Mouse (Mus musculus) forebrain, embryonic 11.5 days (tissue): ENCODE data around the gene Agpat1. TPM values are rescaled to one million over a fixed set of nuclear protein-coding genes. Genes with fewer than 3 reads are reported as not detected.

Experiments used
- ATAC-seq: fragments of 200-750 bp; cut with Nextera tagmentation; replicated peaks from 2 replicates; pipeline ENCODE4 v1.8.0; 2017; ENCODE audit warnings: moderate TSS enrichment; ENCODE audit not compliant: low FRiP score
- DNase-seq: peaks from one replicate; pipeline ENCODE4 v3.0.0-alpha.2; 2017; ENCODE audit warnings: low spot score
- H3K27ac ChIP-seq: fragments of 300-500 bp; sonication (generic); 2 replicates; pipeline ENCODE4 v1.5.1; 2014; ENCODE audit warnings: low read depth, low read length
- H3K27me3 ChIP-seq: fragments of 300-500 bp; sonication (generic); 2 replicates; pipeline ENCODE4 v1.6.1; 2014; ENCODE audit warnings: mild to moderate bottlenecking, low read length, mixed read lengths; ENCODE audit not compliant: control insufficient read depth, insufficient read depth
- H3K36me3 ChIP-seq: fragments of 300-500 bp; sonication (generic); 2 replicates; pipeline ENCODE4 v1.6.1; 2014; ENCODE audit warnings: mild to moderate bottlenecking, low read length, moderate library complexity, mixed read lengths; ENCODE audit not compliant: control insufficient read depth, insufficient read depth
- H3K4me1 ChIP-seq: fragments of 300-500 bp; sonication (generic); replicated peaks from 2 replicates; pipeline ENCODE4 v1.6.1; 2014; ENCODE audit warnings: low read length, mixed read lengths; ENCODE audit not compliant: control insufficient read depth, insufficient read depth
- H3K4me2 ChIP-seq: fragments of 300-500 bp; sonication (generic); 2 replicates; pipeline ENCODE4 v1.6.1; 2014; ENCODE audit warnings: low read depth, mild to moderate bottlenecking, low read length, moderate library complexity, mixed read lengths; ENCODE audit not compliant: severe bottlenecking
- H3K4me3 ChIP-seq: fragments of 300-500 bp; sonication (generic); 2 replicates; pipeline ENCODE4 v1.5.1; 2014; ENCODE audit warnings: low read depth, low read length
- H3K9ac ChIP-seq: fragments of 300-500 bp; sonication (generic); 2 replicates; pipeline ENCODE4 v1.6.1; 2014; ENCODE audit warnings: low read length
- H3K9me3 ChIP-seq: fragments of 300-500 bp; sonication (generic); 2 replicates; pipeline ENCODE4 v1.6.1; 2016; ENCODE audit warnings: low read length, mixed read lengths; ENCODE audit not compliant: control insufficient read depth
- WGBS: fragments of 180-500 bp; shearing (Covaris S2); extraction: QIAGEN DNeasy Blood & Tissue Kit; methylation state at CpG from one replicate; pipeline ENCODE4 v1.1.7; 2014; 5-methylcytosine and 5-hydroxymethylcytosine counted together
- polyA plus RNA-seq: library from polyadenylated mRNA; unstranded; fragments of >200 nt; fragmentation: Nextera tagmentation; extraction: Ambion mirVana; gene quantifications from 2 replicates; pipeline ENCODE4 v1.2.1, GENCODE M21; 2014

Gene Agpat1
- polyA plus RNA-seq, 1 experiment from 2014 or later: 93.4 TPM

- DNase-seq: no peak
- Histone ChIP-seq H3K27ac (no peak overlapping the region), H3K4me3 (no peak overlapping the region), H3K36me3 (no peaks in the 10 kb centered on the region), H3K4me1 (no peaks in the 10 kb centered on the region), H3K9ac (no peak overlapping the region), H3K9me3 (no peaks in the 10 kb centered on the region; the same call in 1 of the 2 replicates), H3K4me2 (no peak overlapping the region), H3K27me3 (no peaks in the 10 kb centered on the region)
- no peak for ATAC-seq
- 80% methylated on average over 11 of the region's 11 CpGs for WGBS
Measured at GRCm38 (mm10) chr17:34563354-34563753, 40.7 kb upstream of the Agpat1 start.

DNA sequence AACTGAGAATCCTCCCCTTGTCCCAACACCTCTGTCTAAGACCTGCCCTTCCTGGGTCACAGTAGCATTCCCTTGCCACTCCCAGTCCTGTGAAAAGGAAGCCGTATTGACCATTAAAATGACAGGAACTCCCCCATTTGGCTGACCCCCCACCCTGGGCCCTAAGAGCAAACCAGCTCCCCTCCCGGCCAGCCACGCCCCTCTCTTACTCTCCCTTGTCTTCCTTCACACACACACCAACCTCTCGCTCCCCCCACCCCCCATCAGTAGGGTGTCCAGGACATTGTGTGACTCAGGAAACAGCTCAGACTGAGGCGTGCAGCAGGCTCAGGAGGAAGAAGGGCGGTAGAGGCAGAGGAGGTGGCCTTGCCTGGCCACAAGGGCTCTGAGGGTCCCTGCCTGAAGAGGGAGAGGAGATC lies 40.0 kb upstream of the Agpat1 start, which contains the start of gene Notch4:
Gene Notch4 (plus strand): TSS at position 266 of the 419 bp plus-strand sequence.
- no peak within 1 kb of the TSS for H3K4me3 ChIP-seq
- no peaks in the 10 kb centered on the region for H3K27me3 ChIP-seq
- H3K9me3 ChIP-seq: no peaks in the 10 kb centered on the region; the same call in 1 of the 2 replicates
- H3K36me3 ChIP-seq: no peaks in the 10 kb centered on the region
- no peaks in the 10 kb centered on the region for H3K4me1 ChIP-seq
- ATAC-seq (no peak), DNase-seq (no peak)
- no peak within 1 kb of the TSS for H3K4me2 ChIP-seq
- no peak within 1 kb of the TSS for H3K27ac ChIP-seq
- 15% methylated on average over 6 of the region's 6 CpGs for WGBS
- no peak within 1 kb of the TSS for H3K9ac ChIP-seq

DNA sequence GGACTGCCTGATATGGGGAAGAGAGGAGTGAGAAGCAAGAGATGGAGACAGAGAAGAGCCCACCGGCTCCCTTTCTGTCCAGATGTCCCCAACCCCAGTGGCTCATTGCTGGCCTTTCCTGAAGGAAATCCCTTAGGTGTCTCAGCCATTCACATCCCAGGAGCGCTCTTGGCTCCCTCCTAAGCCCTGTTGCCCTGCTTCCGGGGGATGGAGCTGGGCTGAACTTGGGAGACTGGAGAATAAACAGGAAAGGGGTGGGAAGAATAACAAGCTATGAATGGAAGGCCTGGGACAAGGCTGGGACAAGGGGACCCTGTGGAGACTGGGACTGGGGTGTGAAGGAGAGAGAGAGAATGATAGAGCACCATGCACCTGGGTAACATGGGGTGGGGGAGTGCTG lies 39.3 kb upstream of the Agpat1 start:
- WGBS: 54% methylated on average over 3 of the region's 3 CpGs
- H3K9ac ChIP-seq: no peak overlapping the region
- H3K27ac ChIP-seq: no peak overlapping the region

GRCm38 (mm10) chr17:34567311-34567710 lies 36.8 kb upstream of the Agpat1 start:
- ATAC-seq (no peak), DNase-seq (no peak)
- H3K27me3 ChIP-seq: no peaks in the 10 kb centered on the region
- WGBS: 69% methylated on average over 9 of the region's 9 CpGs
- H3K4me2 ChIP-seq: no peak overlapping the region
- no peaks in the 10 kb centered on the region; the same call in 1 of the 2 replicates for H3K9me3 ChIP-seq
- H3K36me3 ChIP-seq: no peaks in the 10 kb centered on the region
- no peaks in the 10 kb centered on the region for H3K4me1 ChIP-seq
- H3K4me3 ChIP-seq: no peak overlapping the region
- H3K27ac ChIP-seq: no peak overlapping the region
- H3K9ac ChIP-seq: no peak overlapping the region

More for the DNA sequence above, 39.3 kb upstream of the Agpat1 start:
- DNase-seq (no peak), ATAC-seq (no peak)
- Histone ChIP-seq H3K27me3 (no peaks in the 10 kb centered on the region), H3K36me3 (no peaks in the 10 kb centered on the region), H3K4me1 (no peaks in the 10 kb centered on the region), H3K4me2 (no peak overlapping the region), H3K4me3 (no peak overlapping the region), H3K9me3 (no peaks in the 10 kb centered on the region; the same call in 1 of the 2 replicates)

GRCm38 (mm10) chr17:34568421-34568820 lies 35.6 kb upstream of the Agpat1 start:
- H3K27me3 ChIP-seq: no peaks in the 10 kb centered on the region
- no peak for DNase-seq
- WGBS: 80% methylated on average over 13 of the region's 13 CpGs
- no peaks in the 10 kb centered on the region; the same call in 1 of the 2 replicates for H3K9me3 ChIP-seq
- no peak for ATAC-seq
- no peak overlapping the region for H3K27ac ChIP-seq
- no peaks in the 10 kb centered on the region for H3K4me1 ChIP-seq
- no peaks in the 10 kb centered on the region for H3K36me3 ChIP-seq
- no peak overlapping the region for H3K4me2 ChIP-seq
- no peak overlapping the region for H3K4me3 ChIP-seq
- H3K9ac ChIP-seq: no peak overlapping the region

GRCm38 (mm10) chr17:34569919-34570318 lies 34.1 kb upstream of the Agpat1 start:
- WGBS: 57% methylated on average over 4 of the region's 4 CpGs
- ATAC-seq: no peak
- no peak for DNase-seq

GRCm38 (mm10) chr17:34571875-34572274 lies 32.2 kb upstream of the Agpat1 start:
- H3K27ac ChIP-seq: no peak overlapping the region
- no peak overlapping the region for H3K4me3 ChIP-seq
- no peak for ATAC-seq
- no peak overlapping the region for H3K9ac ChIP-seq
- H3K4me2 ChIP-seq: no peak overlapping the region
- H3K27me3 ChIP-seq: no peaks in the 10 kb centered on the region
- H3K36me3 ChIP-seq: no peaks in the 10 kb centered on the region
- 14% methylated on average over 5 of the region's 5 CpGs for WGBS
- no peaks in the 10 kb centered on the region for H3K4me1 ChIP-seq
- DNase-seq: no peak
- H3K9me3 ChIP-seq: no peaks in the 10 kb centered on the region

More at GRCm38 (mm10) chr17:34569919-34570318, 34.1 kb upstream of the Agpat1 start:
- no peak overlapping the region for H3K9ac ChIP-seq
- H3K27ac ChIP-seq: no peak overlapping the region
- H3K36me3 ChIP-seq: no peaks in the 10 kb centered on the region
- no peak overlapping the region for H3K4me2 ChIP-seq
- no peaks in the 10 kb centered on the region for H3K4me1 ChIP-seq
- no peak overlapping the region for H3K4me3 ChIP-seq
- H3K27me3 ChIP-seq: no peaks in the 10 kb centered on the region
- no peaks in the 10 kb centered on the region; the same call in 1 of the 2 replicates for H3K9me3 ChIP-seq

- H3K27ac ChIP-seq: no peak overlapping the region
- no peak for DNase-seq
- WGBS: 11% methylated on average over 15 of the region's 15 CpGs
Measured at GRCm38 (mm10) chr17:34572361-34572760, 31.7 kb upstream of the Agpat1 start.

GRCm38 (mm10) chr17:34576577-34576976 lies 27.5 kb upstream of the Agpat1 start:
- DNase-seq (no peak), ATAC-seq (no peak)
- Histone ChIP-seq H3K27ac (no peak overlapping the region), H3K4me1 (no peaks in the 10 kb centered on the region), H3K27me3 (no peaks in the 10 kb centered on the region), H3K9me3 (no peaks in the 10 kb centered on the region), H3K4me3 (no peak overlapping the region), H3K4me2 (no peak overlapping the region), H3K36me3 (no peaks in the 10 kb centered on the region), H3K9ac (no peak overlapping the region)
- WGBS: 82% methylated on average over 5 of the region's 5 CpGs

More at GRCm38 (mm10) chr17:34572361-34572760, 31.7 kb upstream of the Agpat1 start:
- ATAC-seq: no peak
- Histone ChIP-seq H3K27me3 (no peaks in the 10 kb centered on the region), H3K4me2 (no peak overlapping the region), H3K4me1 (no peaks in the 10 kb centered on the region), H3K4me3 (no peak overlapping the region), H3K9me3 (no peaks in the 10 kb centered on the region), H3K9ac (no peak overlapping the region), H3K36me3 (no peaks in the 10 kb centered on the region)
